Mouse (Mus musculus) left cerebral cortex, adult 2 months (tissue): ENCODE measurements around the gene Nelfcd. TPM values are rescaled to one million over a fixed set of nuclear protein-coding genes. Genes with fewer than 3 reads are reported as not detected.

Source experiments
- DNase-seq, 2 experiments: peaks; one replicate each; pipeline ENCODE4 v3.0.0; 2021 to 2022; ENCODE audit warnings: low spot score in 2 of 2, mixed read lengths in 1 of 2; ENCODE audit errors: extremely low spot score in 1 of 2
- H3K27ac ChIP-seq: fragments of 200-600 bp; 2 replicates; pipeline ENCODE4 v1.8.1; 2022
- H3K4me3 ChIP-seq: fragments of 200-600 bp; 2 replicates; pipeline ENCODE4 v1.8.1; 2022
- CTCF ChIP-seq: fragments of 200-600 bp; IDR thresholded peaks from 2 replicates; pipeline ENCODE4 v1.8.1; 2022; ENCODE audit warnings: antibody characterized with exemption, mild to moderate bottlenecking, moderate library complexity
- intact Hi-C: fragments of 180-260 bp; cut with DNase I; formaldehyde crosslinking; loops from one replicate; pipeline ENCODE4 v1.15.1; 2025
- total RNA-seq, 2 experiments: library from RNA; stranded (reverse); gene quantifications; 2 replicates each; pipeline ENCODE4 v1.2.3; 2021

The Nelfcd gene
- total RNA-seq, 2 experiments from 2014 or later: 47.9 to 50.8 TPM

DNA sequence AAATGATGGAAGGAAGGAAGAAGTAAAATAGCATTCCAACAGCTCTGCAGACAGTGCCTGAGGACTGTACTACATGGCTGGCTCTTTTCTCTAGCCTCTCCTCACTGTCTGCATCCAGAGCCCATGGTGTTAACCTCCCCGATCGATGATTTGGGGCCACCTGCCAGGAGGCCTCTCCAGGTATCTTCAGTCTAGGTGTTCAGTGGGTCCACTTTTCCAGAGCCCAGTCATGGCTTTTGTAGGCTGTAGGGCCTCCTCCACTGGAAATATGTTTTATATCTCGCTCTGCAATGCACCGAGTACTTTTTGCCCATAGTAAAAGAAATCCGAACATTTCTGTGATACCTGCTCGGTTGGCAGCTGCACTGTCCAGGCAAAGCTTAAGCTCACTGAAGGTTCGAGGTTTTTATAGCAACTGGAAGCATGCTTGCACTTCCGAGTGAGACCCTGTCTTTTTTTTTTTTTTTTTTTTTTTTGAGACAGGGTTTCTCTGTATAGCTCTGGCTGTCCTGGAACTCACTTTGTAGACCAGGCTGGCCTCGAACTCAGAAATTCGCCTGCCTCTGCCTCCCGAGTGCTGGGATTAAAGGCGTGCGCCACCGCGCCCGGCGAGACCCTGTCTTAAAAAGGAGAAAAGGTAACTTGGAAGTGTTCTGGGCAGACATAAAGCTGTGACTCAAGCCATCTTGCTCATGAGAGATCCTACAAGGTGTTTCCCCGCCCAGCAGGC lies 438 bp upstream of the Nelfcd start:
- DNase-seq: no peak
- intact Hi-C loops: loop anchor here (5.0 kb wide), 1 partner anchor 83 kb away; no protein-coding TSS in a partner anchor

GRCm38 (mm10) chr2:174421107-174421506 lies 5.5 kb downstream of the Nelfcd start:
- no peak for TF ChIP-seq CTCF
- Histone ChIP-seq H3K27ac (no peak overlapping the region), H3K4me3 (no peak overlapping the region)
- intact Hi-C loops: no loop called here
- DNase-seq: no peak

More for the DNA sequence above, 438 bp upstream of the Nelfcd start:
- Histone ChIP-seq H3K4me3 (peak overlapping the region; percentile 87), H3K27ac (no peak overlapping the region)
- TF ChIP-seq CTCF: no peak

- H3K27ac ChIP-seq: no peak overlapping the region
- no peak for TF ChIP-seq CTCF
- intact Hi-C loops: no loop called here
Observed at GRCm38 (mm10) chr2:174424301-174425085, 8.9 kb downstream of the Nelfcd start.

GRCm38 (mm10) chr2:174426856-174427255 lies 11.3 kb downstream of the Nelfcd start:
- H3K4me3 ChIP-seq: no peak overlapping the region
- no peak for TF ChIP-seq CTCF
- DNase-seq: no peak
- no peak overlapping the region for H3K27ac ChIP-seq
- intact Hi-C loops: no loop called here

More at GRCm38 (mm10) chr2:174424301-174425085, 8.9 kb downstream of the Nelfcd start:
- no peak overlapping the region for H3K4me3 ChIP-seq
- no peak for DNase-seq

- DNase-seq: no peak
- no peak overlapping the region for H3K27ac ChIP-seq
- no peak for TF ChIP-seq CTCF
- no peak overlapping the region for H3K4me3 ChIP-seq
- intact Hi-C loops: no loop called here
Observed at GRCm38 (mm10) chr2:174428076-174428835, 12.7 kb downstream of the Nelfcd start.

GRCm38 (mm10) chr2:174428996-174429591 lies 13.5 kb downstream of the Nelfcd start:
- no peak overlapping the region for H3K4me3 ChIP-seq
- no peak for TF ChIP-seq CTCF
- no peak overlapping the region for H3K27ac ChIP-seq
- intact Hi-C loops: no loop called here
- DNase-seq: no peak

GRCm38 (mm10) chr2:174434943-174435342 lies 19.3 kb downstream of the Nelfcd start:
- Histone ChIP-seq H3K4me3 (no peak overlapping the region), H3K27ac (no peak overlapping the region)
- intact Hi-C loops: no loop called here
- TF ChIP-seq CTCF: no peak
- no peak for DNase-seq

DNA sequence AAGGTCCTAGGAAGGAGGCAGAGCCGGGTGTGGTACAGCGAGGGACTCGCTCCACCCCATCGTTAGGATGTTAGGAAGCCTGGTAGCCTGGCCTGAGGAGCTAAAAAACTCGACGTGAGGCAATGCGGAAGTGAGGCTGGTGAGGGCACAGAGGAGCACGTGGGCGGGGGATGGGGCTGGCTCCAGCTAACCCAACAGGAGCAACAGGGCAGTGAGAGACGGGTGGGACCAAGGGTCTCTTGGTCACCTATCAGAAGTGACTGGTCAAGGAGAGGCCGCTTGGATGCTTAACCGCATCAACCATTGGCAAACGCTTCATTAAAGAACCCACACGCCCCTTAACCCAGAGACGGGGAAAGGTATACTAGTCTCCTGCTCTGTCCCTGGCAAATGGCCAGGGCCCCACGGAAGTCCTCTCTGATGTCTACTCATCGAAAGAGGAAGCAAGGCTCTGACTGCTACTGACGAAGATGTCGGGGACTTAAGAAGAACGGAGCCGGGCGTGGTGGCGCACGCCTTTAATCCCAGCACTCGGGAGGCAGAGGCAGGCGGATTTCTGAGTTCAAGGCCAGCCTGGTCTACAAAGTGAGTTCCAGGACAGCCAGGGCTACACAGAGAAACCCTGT lies 20.6 kb downstream of the Nelfcd start:
- no peak overlapping the region for H3K4me3 ChIP-seq
- no peak for DNase-seq

DNA sequence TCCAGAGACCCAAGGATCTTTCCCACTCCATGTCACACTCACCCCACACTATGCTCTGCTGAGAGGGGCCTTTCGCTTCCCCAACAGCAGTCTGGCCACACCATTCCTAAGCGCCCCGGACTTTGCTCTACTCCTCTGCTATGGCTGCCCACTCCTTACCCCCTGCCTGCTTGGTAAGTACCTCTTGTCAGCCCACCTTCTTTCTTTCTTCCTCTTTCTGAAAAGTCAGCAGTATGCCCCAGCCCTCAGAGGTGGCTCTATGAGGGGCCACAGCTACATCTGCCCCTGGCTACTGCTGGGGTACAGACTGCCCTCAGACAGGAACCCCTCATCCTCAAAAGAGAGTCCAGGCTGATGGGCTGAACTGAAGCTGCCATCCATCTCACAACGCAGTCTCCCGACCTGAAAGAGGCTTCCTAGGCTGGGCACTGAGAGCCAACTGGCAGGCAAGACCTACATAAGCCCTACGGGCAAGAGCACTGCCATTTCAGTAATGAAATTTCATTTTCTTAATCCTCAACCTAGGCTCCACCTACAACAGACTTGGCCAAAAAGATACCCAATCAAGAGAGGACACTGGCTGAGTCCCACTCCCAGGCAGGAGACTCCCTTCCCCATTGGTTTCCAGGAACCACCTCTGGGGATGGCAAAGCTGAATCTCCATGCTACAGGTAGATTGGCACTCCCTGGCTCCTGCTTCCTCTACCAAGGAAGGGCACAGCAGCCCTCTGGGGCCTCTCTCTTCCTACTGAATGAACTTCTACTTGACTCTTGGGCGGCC lies 21.5 kb downstream of the Nelfcd start:
- TF ChIP-seq CTCF: no peak
- intact Hi-C loops: no loop called here
- H3K4me3 ChIP-seq: no peak overlapping the region
- no peak for DNase-seq
- no peak overlapping the region for H3K27ac ChIP-seq

More for the DNA sequence above, 20.6 kb downstream of the Nelfcd start:
- no peak for TF ChIP-seq CTCF
- H3K27ac ChIP-seq: no peak overlapping the region
- intact Hi-C loops: no loop called here

- no peak for DNase-seq
- H3K4me3 ChIP-seq: no peak overlapping the region
- H3K27ac ChIP-seq: no peak overlapping the region
- intact Hi-C loops: no loop called here
- TF ChIP-seq CTCF: no peak
Observed at GRCm38 (mm10) chr2:174437697-174437982, 22.0 kb downstream of the Nelfcd start.

- H3K27ac ChIP-seq: peak overlapping the region; percentile 51; the same call in 1 of the 2 replicates
- DNase-seq: no peak
- intact Hi-C loops: no loop called here
- peak overlapping the region; percentile 57 for H3K4me3 ChIP-seq
- TF ChIP-seq CTCF: no peak
Observed at GRCm38 (mm10) chr2:174438181-174438580, 22.6 kb downstream of the Nelfcd start.
